Mouse (Mus musculus) cerebellum, adult 2 months (tissue): Measurements from ENCODE around the gene Cachd1. TPM values are rescaled to one million over a fixed set of nuclear protein-coding genes. Genes with fewer than 3 reads are reported as not detected.

Experiments
- DNase-seq, 2 experiments: peaks; one replicate each; pipeline ENCODE4 v3.0.0; 2021
- H3K27ac ChIP-seq: fragments of 200-500 bp; 2 replicates; pipeline ENCODE4 v1.5.1; 2012; ENCODE audit warnings: low read length, control low read depth, inconsistent platforms; ENCODE audit not compliant: insufficient read depth
- H3K27me3 ChIP-seq: fragments of 200-500 bp; 2 replicates; pipeline ENCODE4 v1.6.1; 2012; ENCODE audit warnings: inconsistent platforms, mild to moderate bottlenecking, low read length, moderate library complexity; ENCODE audit not compliant: control insufficient read depth, insufficient read depth
- H3K4me1 ChIP-seq: fragments of 200-500 bp; 2 replicates; pipeline ENCODE4 v1.6.1; 2011; ENCODE audit warnings: low read length; ENCODE audit not compliant: control insufficient read depth, insufficient read depth
- H3K4me3 ChIP-seq: fragments of 200-500 bp; replicated peaks from 2 replicates; pipeline ENCODE3; 2011; ENCODE audit warnings: mild to moderate bottlenecking, low read depth, low read length, control low read depth; ENCODE audit not compliant: insufficient read depth
- CTCF ChIP-seq: fragments of 200-500 bp; IDR thresholded peaks from 2 replicates; pipeline ENCODE4 v1.5.1; 2011; ENCODE audit warnings: low read depth, mild to moderate bottlenecking, control low read depth, low read length, moderate library complexity, borderline replicate concordance; ENCODE audit not compliant: insufficient read depth
- POLR2A ChIP-seq: fragments of 200-500 bp; IDR thresholded peaks from 2 replicates; pipeline ENCODE4 v1.6.1; 2011; ENCODE audit warnings: low read length, control low read depth, borderline replicate concordance; ENCODE audit not compliant: insufficient read depth
- WGBS: fragments of 180-500 bp; shearing (Covaris S2); methylation state at CpG from one replicate; pipeline ENCODE4 v1.1.7; 2018; 5-methylcytosine and 5-hydroxymethylcytosine counted together
- polyA plus RNA-seq: library from polyadenylated mRNA; depleted of rRNA; stranded (reverse); fragments of >200 nt; gene quantifications from 2 replicates; pipeline ENCODE4 v1.2.3, GENCODE M21; 2012

Gene Cachd1
- polyA plus RNA-seq, 1 experiment, result 41.4 TPM

DNA sequence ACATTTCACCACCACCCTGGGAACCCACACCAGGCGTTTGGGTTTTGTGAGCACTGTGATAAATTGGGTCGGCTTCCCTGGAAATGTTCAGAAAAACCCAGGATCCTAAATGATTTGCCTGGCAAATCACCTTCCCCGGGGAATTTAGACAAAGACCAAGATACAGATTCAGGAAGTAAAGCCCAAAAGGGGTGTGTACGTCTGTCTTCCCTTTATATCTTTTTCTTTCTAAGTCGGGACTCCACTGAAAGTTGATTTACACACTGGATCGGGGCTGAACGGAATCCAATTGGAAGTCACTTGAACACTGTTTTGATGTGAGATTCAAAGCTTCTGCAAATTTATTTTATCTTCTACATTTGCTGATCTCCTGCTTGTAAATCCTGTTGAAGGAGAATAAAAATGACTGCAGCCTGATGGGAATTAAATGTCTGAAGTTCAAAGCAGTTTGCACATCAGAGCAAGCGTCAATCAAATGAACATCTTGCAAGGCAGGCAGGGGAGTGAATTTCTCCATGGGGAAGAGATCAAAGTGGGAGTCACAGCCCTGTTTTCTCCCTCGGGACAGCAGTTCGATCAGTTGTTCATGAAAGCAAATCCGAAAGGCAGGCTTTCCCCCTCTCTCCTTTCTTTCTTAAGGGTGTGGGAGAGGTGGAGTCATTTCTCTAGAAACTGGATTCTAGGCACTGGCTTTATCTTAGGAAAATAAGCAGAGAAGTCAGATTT, 134.3 kb downstream of the Cachd1 start:
- Histone ChIP-seq H3K4me1 (no peaks in the 10 kb centered on the region), H3K27ac (no peak overlapping the region), H3K4me3 (no peak overlapping the region), H3K27me3 (no peaks in the 10 kb centered on the region)
- no peak for TF ChIP-seq POLR2A
- no peak for TF ChIP-seq CTCF
- WGBS, result 41% methylated on average over 11 of the region's 11 CpGs
- no peak for DNase-seq

DNA sequence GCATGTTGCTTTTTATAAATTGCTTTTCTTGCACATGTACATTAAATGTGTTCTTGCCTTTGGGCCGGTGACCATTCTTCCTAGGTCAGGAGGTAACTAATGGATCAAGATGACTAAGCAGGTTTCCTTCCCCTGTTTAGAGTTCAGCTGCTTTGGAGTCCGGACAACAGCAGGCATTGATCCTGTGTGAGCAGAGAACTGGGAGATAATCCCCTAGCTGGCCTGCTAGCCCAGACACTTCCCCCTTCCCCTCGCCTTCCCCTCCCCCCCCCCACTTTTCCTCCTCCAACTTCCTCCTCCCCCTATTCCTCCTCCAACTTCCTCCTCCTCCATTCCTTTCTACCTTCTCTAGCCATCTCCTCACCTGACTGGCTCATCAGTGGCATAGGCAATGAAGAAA, 135.2 kb downstream of the Cachd1 start:
- Histone ChIP-seq H3K4me3 (no peak overlapping the region), H3K27ac (no peak overlapping the region), H3K4me1 (no peaks in the 10 kb centered on the region), H3K27me3 (no peaks in the 10 kb centered on the region)
- WGBS, result 52% methylated on average over 3 of the region's 3 CpGs
- TF ChIP-seq CTCF (no peak), POLR2A (no peak)
- DNase-seq, result no peak

DNA sequence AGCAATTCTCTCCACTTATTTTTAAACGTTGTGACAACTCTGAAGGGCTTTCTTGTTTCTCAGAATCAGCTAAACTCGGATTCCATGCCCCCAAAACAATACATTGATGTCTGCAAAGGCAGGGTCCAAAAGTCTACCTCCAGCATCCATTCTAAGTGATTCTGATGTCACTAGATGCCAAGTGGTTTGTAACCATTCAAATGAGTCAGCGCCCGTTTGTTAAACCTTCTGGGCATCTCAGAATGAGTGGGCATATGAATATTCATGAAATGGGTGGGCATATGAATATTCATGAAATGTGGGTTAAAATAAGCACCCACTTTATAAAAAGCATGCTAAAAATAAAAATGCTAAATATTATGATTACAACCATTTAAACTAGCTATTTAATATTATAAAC, 137.2 kb downstream of the Cachd1 start:
- no peak for TF ChIP-seq POLR2A
- TF ChIP-seq CTCF, result no peak
- Histone ChIP-seq H3K27ac (no peak overlapping the region), H3K27me3 (no peaks in the 10 kb centered on the region), H3K4me1 (no peaks in the 10 kb centered on the region), H3K4me3 (no peak overlapping the region)
- WGBS, result 40% methylated on average over 4 of the region's 4 CpGs
- no peak for DNase-seq

DNA sequence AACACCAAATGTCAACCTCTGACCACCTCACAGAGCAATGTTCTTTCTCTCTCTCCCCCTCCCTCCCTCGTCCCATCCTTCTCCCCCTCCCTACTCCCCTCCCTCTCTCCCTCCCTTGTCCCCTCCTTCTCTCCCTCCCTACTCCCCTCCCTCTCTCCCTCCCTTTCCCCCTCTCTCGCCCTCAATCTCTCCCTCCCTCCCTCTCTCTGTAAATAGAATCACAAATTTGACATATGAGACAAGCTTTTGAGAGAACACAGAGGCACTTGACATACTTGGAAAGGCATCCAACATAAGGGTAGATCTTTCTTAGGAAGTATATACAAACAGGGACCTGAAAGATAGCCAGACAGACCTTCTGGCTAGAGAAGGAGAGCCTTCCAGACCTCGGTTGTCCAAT, 138.1 kb downstream of the Cachd1 start:
- DNase-seq, result no peak
- Histone ChIP-seq H3K4me1 (no peaks in the 10 kb centered on the region), H3K4me3 (no peak overlapping the region), H3K27ac (no peak overlapping the region), H3K27me3 (no peaks in the 10 kb centered on the region)
- TF ChIP-seq CTCF, result no peak
- TF ChIP-seq POLR2A, result no peak
- 16% methylated on average over 3 of the region's 3 CpGs for WGBS

DNA sequence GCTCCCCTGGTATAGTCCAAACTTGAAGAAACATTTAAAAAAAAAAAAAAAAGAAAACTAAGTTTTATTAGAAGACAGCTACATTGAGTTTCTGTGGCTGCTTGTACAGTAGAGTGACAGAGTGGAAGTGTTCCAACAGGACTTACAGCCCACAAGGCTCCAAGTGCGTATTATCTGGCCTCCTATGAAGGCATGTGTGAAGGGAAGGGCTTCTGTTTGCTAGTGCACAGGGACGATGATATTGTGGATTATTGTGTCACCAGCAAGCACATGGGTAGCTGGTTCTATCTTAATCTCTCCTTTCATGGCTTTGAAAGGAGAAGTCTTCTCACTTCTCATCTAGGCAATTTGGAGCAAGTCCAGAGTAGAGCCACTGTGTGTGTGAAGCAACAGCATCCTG, 138.6 kb downstream of the Cachd1 start:
- TF ChIP-seq CTCF (no peak), POLR2A (no peak)
- H3K4me3 ChIP-seq, result no peak overlapping the region
- WGBS, result 24% methylated on average over 2 of the region's 2 CpGs
- no peak for DNase-seq
- H3K27me3 ChIP-seq, result no peaks in the 10 kb centered on the region
- no peak overlapping the region for H3K27ac ChIP-seq
- no peaks in the 10 kb centered on the region for H3K4me1 ChIP-seq

DNA sequence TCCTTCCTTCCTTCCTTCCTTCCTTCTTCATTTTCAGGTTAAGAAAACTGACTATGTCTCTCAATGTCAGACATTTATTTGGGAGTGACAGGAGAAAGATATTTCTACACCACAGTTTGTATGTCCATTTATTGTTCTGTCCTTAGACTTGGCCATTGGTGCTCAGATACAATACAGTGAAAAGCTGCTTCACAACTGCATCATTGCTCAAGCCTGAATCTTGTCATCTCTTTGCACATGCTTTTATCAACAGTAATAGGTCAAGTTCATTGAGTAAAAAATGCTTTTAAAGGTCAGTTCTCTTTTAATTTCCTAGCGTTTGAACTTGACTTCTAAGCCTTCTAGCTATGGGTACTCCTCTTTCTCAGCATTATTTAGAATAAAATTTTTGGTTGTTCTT, 141.0 kb downstream of the Cachd1 start:
- DNase-seq, result no peak
- TF ChIP-seq POLR2A (no peak), CTCF (no peak)
- WGBS, result 94% methylated on average over 1 of the region's 1 CpGs

DNA sequence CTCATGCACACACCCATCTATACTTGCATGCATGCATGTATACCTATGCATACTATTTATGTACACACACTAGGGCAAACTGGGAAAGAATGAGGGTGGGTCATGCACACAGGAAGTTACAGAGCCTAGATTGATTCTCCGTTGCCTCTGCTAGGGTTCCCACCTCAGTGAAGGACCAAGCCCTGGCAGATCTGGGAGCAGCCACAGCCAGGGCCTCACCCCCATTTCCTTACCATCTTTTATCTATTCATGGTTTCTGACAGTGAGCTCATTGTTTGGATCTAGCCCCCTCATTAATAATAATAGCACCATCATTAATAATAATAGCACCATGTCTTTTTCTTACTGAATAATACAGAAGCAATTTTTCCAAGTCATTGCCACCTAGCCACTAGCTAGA, 143.9 kb downstream of the Cachd1 start:
- Histone ChIP-seq H3K27me3 (no peaks in the 10 kb centered on the region), H3K4me1 (no peaks in the 10 kb centered on the region), H3K27ac (no peak overlapping the region), H3K4me3 (no peak overlapping the region)
- 74% methylated on average over 1 of the region's 1 CpGs for WGBS
- TF ChIP-seq POLR2A (no peak), CTCF (no peak)
- no peak for DNase-seq

More for the DNA sequence above, 141.0 kb downstream of the Cachd1 start:
- Histone ChIP-seq H3K27ac (no peak overlapping the region), H3K4me3 (no peak overlapping the region), H3K27me3 (no peaks in the 10 kb centered on the region), H3K4me1 (no peaks in the 10 kb centered on the region)

DNA sequence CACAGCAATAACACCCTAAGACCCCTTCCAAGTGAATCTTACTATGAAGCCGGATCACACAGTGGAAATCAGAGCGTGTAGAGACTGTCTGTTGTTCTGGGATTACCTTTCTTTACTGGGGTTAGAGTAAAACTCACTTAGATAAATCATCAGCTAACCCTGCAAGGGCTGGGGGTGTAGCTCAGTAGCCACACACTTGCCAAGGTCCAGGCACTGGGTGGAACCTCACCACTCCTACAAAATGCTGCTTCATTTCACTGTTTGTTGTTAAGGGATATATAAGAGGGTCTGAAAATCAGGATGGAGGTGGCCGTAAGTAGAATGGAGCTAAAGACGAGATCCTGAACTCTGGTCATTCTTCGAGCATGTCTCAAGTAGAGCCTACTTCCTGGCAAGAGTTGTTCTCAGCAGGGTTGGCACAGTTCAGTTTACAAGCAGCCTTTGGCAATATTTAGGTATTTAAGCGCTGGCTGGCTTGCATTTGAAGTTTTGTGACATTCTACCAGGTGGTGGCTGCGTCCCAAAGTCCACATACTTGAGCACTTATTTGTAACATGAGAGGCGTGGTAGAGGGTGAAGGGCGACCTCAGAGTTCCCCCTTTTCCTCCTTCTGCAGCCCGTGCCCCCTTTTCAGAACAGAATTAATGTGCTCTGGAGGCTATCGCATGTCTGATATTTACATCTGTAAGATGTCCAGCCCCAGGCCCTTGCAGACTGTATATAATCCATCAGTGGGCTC, 146.5 kb downstream of the Cachd1 start:
- Histone ChIP-seq H3K27ac (no peak overlapping the region), H3K4me3 (no peak overlapping the region), H3K27me3 (no peaks in the 10 kb centered on the region), H3K4me1 (no peaks in the 10 kb centered on the region)
- 56% methylated on average over 11 of the region's 11 CpGs for WGBS
- TF ChIP-seq POLR2A, result no peak
- no peak for TF ChIP-seq CTCF
- no peak for DNase-seq
